ENCODE assay signal across 8 mouse cellular contexts in the genomic region with DNA sequence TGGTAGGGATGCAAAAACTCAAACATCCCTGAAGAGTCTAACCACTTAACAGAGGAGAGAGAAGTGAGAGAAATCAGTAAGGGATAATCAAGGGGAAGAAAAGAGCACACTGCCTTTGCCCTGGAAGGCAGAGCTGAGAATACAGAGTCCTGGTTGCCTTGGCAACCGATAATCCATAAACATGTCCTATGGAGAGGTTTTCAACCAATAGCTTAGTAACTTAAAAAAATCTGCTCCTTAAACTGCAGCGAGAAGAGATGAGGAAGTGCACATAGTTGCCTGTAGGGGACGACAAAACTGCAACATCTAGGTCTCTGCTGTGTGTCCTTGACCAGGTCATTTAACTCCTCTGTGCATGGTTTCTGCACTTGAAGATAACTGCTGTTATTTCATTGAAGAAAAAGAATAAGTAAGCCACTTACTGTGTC.
DNase-seq lines count a peak whose midpoint lies in the region; ATAC-seq lines count a peak whose summit lies in the region.

No protein-coding gene starts in this region.

- 32% methylated on average over 3 of the region's 3 CpGs for WGBS in neural tube, embryonic 11.5 days
- 24% methylated on average over 3 of the region's 3 CpGs for WGBS in hindbrain, embryonic 15.5 days

- no peaks in the 10 kb centered on the region for H3K27me3 ChIP-seq in neural tube, embryonic 11.5 days (ENCODE audit: control insufficient read depth, insufficient read depth, low read length)
- no peaks in the 10 kb centered on the region for H3K27me3 ChIP-seq in hindbrain, embryonic 15.5 days

- peak; percentile 9 for DNase-seq in gastrocnemius, adult 18-20 months (ENCODE audit: low spot score)
- no peak for DNase-seq in gastrocnemius, postnatal 10 days
- no peak for DNase-seq in neural tube, embryonic 11.5 days (ENCODE audit: low spot score)
- no peak for DNase-seq in neural tube, embryonic 10.5 days (ENCODE audit: extremely low spot score, low spot score)
- DNase-seq in retina, postnatal 1 day, result peak; percentile 54
- no peak for DNase-seq in frontal cortex, postnatal 25 days (ENCODE audit: low spot score in 2 of 2)
- no peak for DNase-seq in yolk sac, embryonic 10.5 days (ENCODE audit: low spot score)

- peaks cover 6% of the 10 kb centered on the region for H3K4me1 ChIP-seq in neural tube, embryonic 11.5 days (ENCODE audit: control insufficient read depth, insufficient read depth, low read length)
- peaks cover 20% of the 10 kb centered on the region for H3K4me1 ChIP-seq in hindbrain, embryonic 15.5 days (replicated peaks)

- no peaks in the 10 kb centered on the region for H3K9me3 ChIP-seq in neural tube, embryonic 11.5 days (ENCODE audit: control insufficient read depth, low read length)
- H3K9me3 ChIP-seq in hindbrain, embryonic 15.5 days, result no peaks in the 10 kb centered on the region

- H3K9ac ChIP-seq in neural tube, embryonic 11.5 days (ENCODE audit: low read length), result no peak overlapping the region
- no peak overlapping the region for H3K9ac ChIP-seq in hindbrain, embryonic 15.5 days

- H3K36me3 ChIP-seq in neural tube, embryonic 11.5 days (ENCODE audit: control insufficient read depth, insufficient read depth, low read length), result no peaks in the 10 kb centered on the region
- H3K36me3 ChIP-seq in hindbrain, embryonic 15.5 days, result no peaks in the 10 kb centered on the region

- no peak overlapping the region for H3K4me2 ChIP-seq in neural tube, embryonic 11.5 days (ENCODE audit: low read depth)
- no peak overlapping the region for H3K4me2 ChIP-seq in hindbrain, embryonic 15.5 days

- H3K4me3 ChIP-seq in neural tube, embryonic 11.5 days (ENCODE audit: low read depth, low read length), result no peak overlapping the region
- H3K4me3 ChIP-seq in hindbrain, embryonic 15.5 days, result no peak overlapping the region

- H3K27ac ChIP-seq in neural tube, embryonic 11.5 days (ENCODE audit: low read depth, low read length), result no peak overlapping the region
- no peak overlapping the region for H3K27ac ChIP-seq in hindbrain, embryonic 15.5 days (replicated peaks)

- 0 out of 2 replicates have a peak, but pooled peaks have one; percentile 33 for ATAC-seq in neural tube, embryonic 11.5 days (ENCODE audit: insufficient read depth, low FRiP score, low TSS enrichment)
- ATAC-seq in hindbrain, embryonic 15.5 days (ENCODE audit: low FRiP score, low read depth), result peak; percentile 60; the same call in 1 of the 2 replicates

Comparison
In these comparisons a context has a peak if more than half of its experiments do, and no peak if none do; other contexts are left out.
1. DNase-seq: peak in gastrocnemius, adult 18-20 months (single experiment) and retina, postnatal 1 day (single experiment); none in gastrocnemius, postnatal 10 days (single experiment), neural tube, embryonic 11.5 days (single experiment), neural tube, embryonic 10.5 days (single experiment), frontal cortex, postnatal 25 days (0 of 2) and yolk sac, embryonic 10.5 days (single experiment).